Mouse (Mus musculus): Measurements from ENCODE around the gene Sppl3. TPM values are rescaled to one million over a fixed set of nuclear protein-coding genes. Genes with fewer than 3 reads are reported as not detected.
A peak's percentile ranks its signal among the peaks of the same experiment; 100 is the strongest.

The Sppl3 gene
- polyA plus RNA-seq, 1 experiment from 2014 or later = 16.6 TPM

- Histone ChIP-seq H3K36me3 (ENCODE audit: insufficient read depth, low read length) (no peaks in the 10 kb centered on the region), H3K27me3 (replicated peaks; ENCODE audit: insufficient read depth, low read length) (no peaks in the 10 kb centered on the region), H3K27ac (ENCODE audit: low read length) (no peak overlapping the region), H3K9me3 (ENCODE audit: low read length) (no peaks in the 10 kb centered on the region), H3K4me1 (ENCODE audit: insufficient read depth, low read depth, low read length) (no peaks in the 10 kb centered on the region), H3K4me3 (ENCODE audit: low read depth, low read length) (no peak overlapping the region), H3K4me2 (replicated peaks; ENCODE audit: low read depth, low read length) (no peak overlapping the region), H3K9ac (replicated peaks; ENCODE audit: low read depth) (no peak overlapping the region)
- ATAC-seq = no peak
- TF ChIP-seq CTCF (IDR thresholded peaks at IDR 0.05) (no peak), EP300 (IDR thresholded peaks at IDR 0.05) (no peak)
- no peak for DNase-seq (ENCODE audit: low spot score)
These were observed 25.9 kb upstream of the Sppl3 start for GRCm38 (mm10) chr5:114985074-114985473.

GRCm38 (mm10) chr5:114996447-114996846 is 14.5 kb upstream of the Sppl3 start:
- no peaks in the 10 kb centered on the region for H3K27me3 ChIP-seq (replicated peaks; ENCODE audit: insufficient read depth, low read length)
- no peaks in the 10 kb centered on the region for H3K36me3 ChIP-seq (ENCODE audit: insufficient read depth, low read length)
- H3K4me3 ChIP-seq (ENCODE audit: low read depth, low read length) = no peak overlapping the region
- H3K27ac ChIP-seq (ENCODE audit: low read length) = no peak overlapping the region
- H3K4me1 ChIP-seq (ENCODE audit: insufficient read depth, low read depth, low read length) = no peaks in the 10 kb centered on the region
- ATAC-seq (no peak), DNase-seq (ENCODE audit: low spot score) (no peak)
- WGBS = 85% methylated on average over 16 of the region's 16 CpGs
- TF ChIP-seq EP300 (IDR thresholded peaks at IDR 0.05) = no peak
- no peak for TF ChIP-seq CTCF (IDR thresholded peaks at IDR 0.05)
- H3K9ac ChIP-seq (replicated peaks; ENCODE audit: low read depth) = no peak overlapping the region
- H3K9me3 ChIP-seq (ENCODE audit: low read length) = no peaks in the 10 kb centered on the region
- H3K4me2 ChIP-seq (replicated peaks; ENCODE audit: low read depth, low read length) = no peak overlapping the region

- WGBS = 41% methylated on average over 6 of the region's 6 CpGs
- ATAC-seq = peak; percentile 87
- no peak overlapping the region for H3K4me3 ChIP-seq (ENCODE audit: low read depth, low read length)
These were observed 13.6 kb upstream of the Sppl3 start for GRCm38 (mm10) chr5:114997327-114997726.

GRCm38 (mm10) chr5:115000503-115000902 is 10.4 kb upstream of the Sppl3 start:
- no peak overlapping the region for H3K4me2 ChIP-seq (replicated peaks; ENCODE audit: low read depth, low read length)
- DNase-seq (ENCODE audit: low spot score) (no peak), ATAC-seq (no peak)
- no peaks in the 10 kb centered on the region for H3K36me3 ChIP-seq (ENCODE audit: insufficient read depth, low read length)
- no peaks in the 10 kb centered on the region for H3K27me3 ChIP-seq (replicated peaks; ENCODE audit: insufficient read depth, low read length)
- H3K4me1 ChIP-seq (ENCODE audit: insufficient read depth, low read depth, low read length) = no peaks in the 10 kb centered on the region
- H3K9ac ChIP-seq (replicated peaks; ENCODE audit: low read depth) = no peak overlapping the region
- H3K27ac ChIP-seq (ENCODE audit: low read length) = no peak overlapping the region
- TF ChIP-seq CTCF (IDR thresholded peaks at IDR 0.05) (no peak), EP300 (IDR thresholded peaks at IDR 0.05) (no peak)
- WGBS = 58% methylated on average over 2 of the region's 2 CpGs
- no peaks in the 10 kb centered on the region for H3K9me3 ChIP-seq (ENCODE audit: low read length)
- H3K4me3 ChIP-seq (ENCODE audit: low read depth, low read length) = no peak overlapping the region

More at GRCm38 (mm10) chr5:114997327-114997726, 13.6 kb upstream of the Sppl3 start:
- peak; percentile 61 for DNase-seq (ENCODE audit: low spot score)
- H3K27ac ChIP-seq (ENCODE audit: low read length) = 0 out of 2 replicates have a peak overlapping the region, but pooled peaks have one; percentile 14
- TF ChIP-seq CTCF (IDR thresholded peaks at IDR 0.05) (no peak), EP300 (IDR thresholded peaks at IDR 0.05) (peak; percentile 76)
- no peak overlapping the region for H3K9ac ChIP-seq (replicated peaks; ENCODE audit: low read depth)
- no peak overlapping the region for H3K4me2 ChIP-seq (replicated peaks; ENCODE audit: low read depth, low read length)
- H3K4me1 ChIP-seq (ENCODE audit: insufficient read depth, low read depth, low read length) = no peaks in the 10 kb centered on the region
- H3K9me3 ChIP-seq (ENCODE audit: low read length) = no peaks in the 10 kb centered on the region
- no peaks in the 10 kb centered on the region for H3K36me3 ChIP-seq (ENCODE audit: insufficient read depth, low read length)
- H3K27me3 ChIP-seq (replicated peaks; ENCODE audit: insufficient read depth, low read length) = no peaks in the 10 kb centered on the region

DNA sequence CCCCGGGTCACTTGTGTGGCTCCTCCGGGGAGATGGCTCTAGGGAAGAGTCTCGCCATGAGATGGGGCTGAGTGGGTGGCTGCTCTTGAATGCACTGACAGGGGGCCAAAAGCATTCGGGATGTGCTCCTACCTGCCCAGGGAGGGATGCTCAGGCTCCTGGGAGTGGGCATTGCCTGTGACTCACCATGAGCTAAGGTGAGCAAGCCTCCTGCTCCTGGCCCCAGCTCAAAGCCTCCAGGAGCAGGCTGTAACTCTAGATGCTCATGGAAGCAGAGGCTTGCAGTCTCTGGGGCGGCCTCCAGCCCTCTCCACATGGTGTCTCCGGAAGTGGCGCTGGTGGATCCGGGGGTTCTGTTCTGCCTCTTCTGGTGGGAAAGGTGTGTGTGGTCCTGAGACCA is 9.5 kb upstream of the Sppl3 start:
- ATAC-seq (no peak), DNase-seq (ENCODE audit: low spot score) (no peak)
- no peaks in the 10 kb centered on the region for H3K36me3 ChIP-seq (ENCODE audit: insufficient read depth, low read length)
- TF ChIP-seq EP300 (IDR thresholded peaks at IDR 0.05) = no peak
- TF ChIP-seq CTCF (IDR thresholded peaks at IDR 0.05) = no peak
- no peak overlapping the region for H3K27ac ChIP-seq (ENCODE audit: low read length)
- no peaks in the 10 kb centered on the region for H3K27me3 ChIP-seq (replicated peaks; ENCODE audit: insufficient read depth, low read length)
- H3K4me2 ChIP-seq (replicated peaks; ENCODE audit: low read depth, low read length) = no peak overlapping the region
- H3K4me3 ChIP-seq (ENCODE audit: low read depth, low read length) = no peak overlapping the region
- no peaks in the 10 kb centered on the region for H3K9me3 ChIP-seq (ENCODE audit: low read length)
- WGBS = 72% methylated on average over 8 of the region's 8 CpGs
- H3K4me1 ChIP-seq (ENCODE audit: insufficient read depth, low read depth, low read length) = no peaks in the 10 kb centered on the region
- no peak overlapping the region for H3K9ac ChIP-seq (replicated peaks; ENCODE audit: low read depth)

- no peaks in the 10 kb centered on the region for H3K4me1 ChIP-seq (ENCODE audit: insufficient read depth, low read depth, low read length)
- H3K9ac ChIP-seq (replicated peaks; ENCODE audit: low read depth) = no peak overlapping the region
- DNase-seq (ENCODE audit: low spot score) (no peak), ATAC-seq (no peak)
- H3K4me3 ChIP-seq (ENCODE audit: low read depth, low read length) = no peak overlapping the region
- TF ChIP-seq EP300 (IDR thresholded peaks at IDR 0.05) = no peak
- TF ChIP-seq CTCF (IDR thresholded peaks at IDR 0.05) = no peak
- no peak overlapping the region for H3K4me2 ChIP-seq (replicated peaks; ENCODE audit: low read depth, low read length)
- WGBS = 41% methylated on average over 6 of the region's 6 CpGs
- H3K9me3 ChIP-seq (ENCODE audit: low read length) = no peaks in the 10 kb centered on the region
- no peak overlapping the region for H3K27ac ChIP-seq (ENCODE audit: low read length)
- no peaks in the 10 kb centered on the region for H3K36me3 ChIP-seq (ENCODE audit: insufficient read depth, low read length)
- no peaks in the 10 kb centered on the region for H3K27me3 ChIP-seq (replicated peaks; ENCODE audit: insufficient read depth, low read length)
These were observed 8.2 kb upstream of the Sppl3 start for GRCm38 (mm10) chr5:115002781-115003180.

Measured in lung, postnatal 0 days (tissue).